In the genomic region with DNA sequence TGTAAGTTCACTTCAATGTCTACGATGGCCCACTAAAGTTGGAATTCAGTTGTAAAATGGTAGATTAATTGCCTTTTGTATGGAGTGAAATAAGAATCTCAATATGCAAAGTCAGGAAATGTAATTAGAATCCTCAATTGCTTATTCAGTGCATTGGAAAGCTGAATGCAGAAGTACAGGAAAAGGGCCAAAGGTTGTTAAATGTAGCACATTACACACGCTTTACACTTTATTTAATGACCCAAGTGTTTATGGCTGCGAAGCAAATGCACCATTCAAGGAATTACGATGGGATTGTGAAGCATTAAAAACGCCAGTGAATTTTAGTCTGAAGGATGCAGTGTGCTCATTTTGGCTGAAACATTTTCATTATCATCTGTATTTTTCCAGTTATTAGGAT, we compare ENCODE assay signal across 28 mouse cellular contexts.
DNase-seq lines count a peak whose midpoint lies in the region; ATAC-seq and TF ChIP-seq lines count a peak whose summit lies in the region.
"Had no signal": no experiment of that assay in that cellular context is flagged by ENCODE, and none has a peak within 500 bp of the region (broad histone marks: within the 10 kb centered on the region; RNA-seq: fewer than 3 reads in every experiment).

No protein-coding gene starts in this region.

- H3K9me3 ChIP-seq in forebrain, embryonic 14.5 days (replicated peaks; ENCODE audit: control insufficient read depth, low read length): no peaks in the 10 kb centered on the region
- H3K9me3 ChIP-seq in forebrain, embryonic 12.5 days: no peaks in the 10 kb centered on the region
- no peaks in the 10 kb centered on the region for H3K9me3 ChIP-seq in kidney, postnatal 0 days (replicated peaks; ENCODE audit: low read length)
- H3K9me3 ChIP-seq in neural tube, embryonic 15.5 days (replicated peaks): no peaks in the 10 kb centered on the region
- no peaks in the 10 kb centered on the region for H3K9me3 ChIP-seq in liver, embryonic 12.5 days (replicated peaks)
- H3K9me3 ChIP-seq: embryonic facial prominence, embryonic 13.5 days; embryonic facial prominence, embryonic 15.5 days; forebrain, embryonic 10.5 days; forebrain, embryonic 13.5 days; G1E had no signal

- H3K9ac ChIP-seq in forebrain, embryonic 14.5 days (ENCODE audit: low read length): no peak overlapping the region
- H3K9ac ChIP-seq in forebrain, embryonic 12.5 days: no peak overlapping the region
- H3K9ac ChIP-seq in kidney, postnatal 0 days (ENCODE audit: low read depth, low read length): no peak overlapping the region
- no peak overlapping the region for H3K9ac ChIP-seq in neural tube, embryonic 15.5 days (replicated peaks)
- no peak overlapping the region for H3K9ac ChIP-seq in liver, embryonic 12.5 days
- H3K9ac ChIP-seq: embryonic facial prominence, embryonic 13.5 days; embryonic facial prominence, embryonic 15.5 days; forebrain, embryonic 13.5 days had no signal

- no peak for ATAC-seq in forebrain, embryonic 14.5 days
- no peak for ATAC-seq in forebrain, embryonic 12.5 days (ENCODE audit: low FRiP score)
- ATAC-seq in kidney, postnatal 0 days (replicated peaks; ENCODE audit: low FRiP score, low read depth): no peak
- ATAC-seq in neural tube, embryonic 15.5 days (ENCODE audit: low FRiP score): peak; percentile 67; the same call in 1 of the 2 replicates
- no peak for ATAC-seq in liver, embryonic 12.5 days
- ATAC-seq: activated CD4-positive, CD25-positive, alpha-beta regulatory T cell, adult 4 months; CD4-positive, CD25-positive, alpha-beta regulatory T cell, adult 4 months; forebrain, embryonic 13.5 days; Patski had no signal

- H3K4me1 ChIP-seq in forebrain, embryonic 14.5 days (ENCODE audit: control insufficient read depth, insufficient read depth, low read length): no peaks in the 10 kb centered on the region
- H3K4me1 ChIP-seq in forebrain, embryonic 12.5 days: no peaks in the 10 kb centered on the region; the same call in 1 of the 2 replicates
- no peaks in the 10 kb centered on the region for H3K4me1 ChIP-seq in kidney, postnatal 0 days (replicated peaks; ENCODE audit: insufficient read depth, low read length)
- peaks cover 3% of the 10 kb centered on the region; the same call in 1 of the 2 replicates for H3K4me1 ChIP-seq in neural tube, embryonic 15.5 days
- no peaks in the 10 kb centered on the region for H3K4me1 ChIP-seq in liver, embryonic 12.5 days
- H3K4me1 ChIP-seq: embryonic facial prominence, embryonic 13.5 days; embryonic facial prominence, embryonic 15.5 days; forebrain, embryonic 10.5 days had no signal

- no peak overlapping the region for H3K4me3 ChIP-seq in forebrain, embryonic 14.5 days (ENCODE audit: low read depth, low read length)
- no peak overlapping the region for H3K4me3 ChIP-seq in forebrain, embryonic 12.5 days (replicated peaks)
- H3K4me3 ChIP-seq in kidney, postnatal 0 days (replicated peaks; ENCODE audit: low read depth, low read length): no peak overlapping the region
- H3K4me3 ChIP-seq in neural tube, embryonic 15.5 days (replicated peaks): no peak overlapping the region
- no peak overlapping the region for H3K4me3 ChIP-seq in liver, embryonic 12.5 days
- H3K4me3 ChIP-seq: embryonic facial prominence, embryonic 13.5 days; embryonic facial prominence, embryonic 15.5 days; erythroblast, embryonic 14.5 days; forebrain, embryonic 10.5 days; forebrain, embryonic 13.5 days had no signal

- TF ChIP-seq CTCF in kidney, postnatal 0 days (IDR thresholded peaks at IDR 0.05; ENCODE audit: low read depth): no peak
- TF ChIP-seq CTCF in brain, embryonic 14.5 days (IDR thresholded peaks at IDR 0.05; ENCODE audit: borderline replicate concordance, extremely low read depth, insufficient read depth, insufficient read length): no peak

- no peaks in the 10 kb centered on the region for H3K27me3 ChIP-seq in forebrain, embryonic 14.5 days (replicated peaks; ENCODE audit: control insufficient read depth, insufficient read depth, low read length)
- no peaks in the 10 kb centered on the region for H3K27me3 ChIP-seq in forebrain, embryonic 12.5 days
- H3K27me3 ChIP-seq in kidney, postnatal 0 days (ENCODE audit: insufficient read depth, low read length): no peaks in the 10 kb centered on the region
- H3K27me3 ChIP-seq in neural tube, embryonic 15.5 days (replicated peaks): no peaks in the 10 kb centered on the region
- H3K27me3 ChIP-seq in liver, embryonic 12.5 days (replicated peaks): no peaks in the 10 kb centered on the region
- H3K27me3 ChIP-seq: CH12.LX; embryonic facial prominence, embryonic 13.5 days; embryonic facial prominence, embryonic 15.5 days; forebrain, embryonic 13.5 days; Patski had no signal

- 0 out of 2 replicates have a peak, but pooled peaks cover 7% of the 10 kb centered on the region for H3K36me3 ChIP-seq in forebrain, embryonic 14.5 days (ENCODE audit: control insufficient read depth, insufficient read depth, low read length)
- H3K36me3 ChIP-seq in forebrain, embryonic 12.5 days (replicated peaks): no peaks in the 10 kb centered on the region
- no peaks in the 10 kb centered on the region for H3K36me3 ChIP-seq in kidney, postnatal 0 days (ENCODE audit: insufficient read depth, low read length)
- H3K36me3 ChIP-seq in neural tube, embryonic 15.5 days: no peaks in the 10 kb centered on the region
- no peaks in the 10 kb centered on the region for H3K36me3 ChIP-seq in liver, embryonic 12.5 days
- H3K36me3 ChIP-seq: embryonic facial prominence, embryonic 15.5 days; forebrain, embryonic 10.5 days had no signal

- H3K4me2 ChIP-seq in forebrain, embryonic 14.5 days (ENCODE audit: low read length): no peak overlapping the region
- no peak overlapping the region for H3K4me2 ChIP-seq in forebrain, embryonic 12.5 days
- no peak overlapping the region for H3K4me2 ChIP-seq in kidney, postnatal 0 days (ENCODE audit: low read length)
- no peak overlapping the region for H3K4me2 ChIP-seq in neural tube, embryonic 15.5 days
- H3K4me2 ChIP-seq in liver, embryonic 12.5 days: no peak overlapping the region
- H3K4me2 ChIP-seq: embryonic facial prominence, embryonic 13.5 days; embryonic facial prominence, embryonic 15.5 days; forebrain, embryonic 13.5 days had no signal

- TF ChIP-seq POLR2A in brain, embryonic 14.5 days (IDR thresholded peaks at IDR 0.05; ENCODE audit: borderline replicate concordance, extremely low read depth, insufficient read depth, insufficient read length, poor library complexity, severe bottlenecking): no peak

- peak; percentile 48 for DNase-seq in forebrain, embryonic 14.5 days (ENCODE audit: low spot score)
- DNase-seq in kidney, postnatal 0 days (ENCODE audit: low spot score): peak; percentile 7
- no peak for DNase-seq in kidney, postnatal 4 days
- peak; percentile 51 for DNase-seq in brain, embryonic 14.5 days (ENCODE audit: low read depth)
- DNase-seq: adrenal gland, adult 8-10 months; adrenal gland, postnatal 14 days; adrenal gland, postnatal 36 days; B cell, adult 2 months; cerebellum, adult 11 months; cerebellum, adult 18-20 months; cerebellum, adult 8-10 months; cerebellum, adult 9-11 months; cerebellum, postnatal 14 days; cerebellum, postnatal 36 days; embryo, embryonic 11 days had no signal

- no peak overlapping the region for H3K27ac ChIP-seq in forebrain, embryonic 14.5 days (ENCODE audit: low read depth, low read length)
- no peak overlapping the region for H3K27ac ChIP-seq in forebrain, embryonic 12.5 days
- no peak overlapping the region for H3K27ac ChIP-seq in kidney, postnatal 0 days
- no peak overlapping the region for H3K27ac ChIP-seq in neural tube, embryonic 15.5 days (replicated peaks)
- no peak overlapping the region for H3K27ac ChIP-seq in liver, embryonic 12.5 days
- H3K27ac ChIP-seq: embryonic facial prominence, embryonic 13.5 days; embryonic facial prominence, embryonic 15.5 days; forebrain, embryonic 10.5 days; forebrain, embryonic 13.5 days had no signal

- 22% methylated on average over 5 of the region's 5 CpGs for WGBS in forebrain, embryonic 14.5 days
- 69% methylated on average over 5 of the region's 5 CpGs for WGBS in forebrain, embryonic 12.5 days
- WGBS in kidney, postnatal 0 days: 50% methylated on average over 5 of the region's 5 CpGs
- 18% methylated on average over 5 of the region's 5 CpGs for WGBS in neural tube, embryonic 15.5 days
- WGBS in liver, embryonic 12.5 days (ENCODE audit: insufficient replicate concordance): 81% methylated on average over 5 of the region's 5 CpGs

Comparison
In these comparisons a context has a peak if more than half of its experiments do, and no peak if none do; other contexts are left out.
1. DNase-seq: peak in forebrain, embryonic 14.5 days (single experiment), kidney, postnatal 0 days (single experiment) and brain, embryonic 14.5 days (single experiment); none in kidney, postnatal 4 days (0 of 2).